Mouse (Mus musculus): ENCODE data around the gene Rbms3.

Rbms3 gene

GRCm38 (mm10) chr9:116834949-116835348 lies 794.8 kb downstream of the Rbms3 start:
- no peak for DNase-seq (ENCODE audit: low spot score)

- DNase-seq (ENCODE audit: low spot score): no peak
These were observed 796.0 kb downstream of the Rbms3 start for GRCm38 (mm10) chr9:116833677-116834076.

- no peak for DNase-seq (ENCODE audit: low spot score)
These were observed 796.9 kb downstream of the Rbms3 start for GRCm38 (mm10) chr9:116832822-116833221.

DNA sequence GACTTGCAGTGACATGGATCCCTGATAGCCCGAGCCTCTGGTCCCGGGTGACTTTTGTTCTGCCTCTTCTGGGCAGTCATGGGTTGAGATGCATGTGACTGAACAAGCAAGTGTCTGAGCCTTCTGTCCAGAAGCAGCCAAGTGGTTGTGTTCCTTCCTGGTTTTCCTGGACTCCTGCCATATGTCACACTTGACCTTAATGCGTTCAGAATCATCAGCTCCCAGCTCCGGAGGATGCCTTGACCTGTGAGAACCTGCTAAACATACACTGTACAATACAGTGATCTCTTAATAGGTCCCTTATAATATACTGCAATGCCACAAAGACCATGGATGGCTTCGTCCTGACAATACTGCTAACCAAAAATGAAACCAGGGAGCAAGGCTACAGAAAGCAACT lies 798.3 kb downstream of the Rbms3 start:
- DNase-seq (ENCODE audit: low spot score): no peak

GRCm38 (mm10) chr9:116829929-116830328 lies 799.8 kb downstream of the Rbms3 start:
- no peak for DNase-seq (ENCODE audit: low spot score)

DNA sequence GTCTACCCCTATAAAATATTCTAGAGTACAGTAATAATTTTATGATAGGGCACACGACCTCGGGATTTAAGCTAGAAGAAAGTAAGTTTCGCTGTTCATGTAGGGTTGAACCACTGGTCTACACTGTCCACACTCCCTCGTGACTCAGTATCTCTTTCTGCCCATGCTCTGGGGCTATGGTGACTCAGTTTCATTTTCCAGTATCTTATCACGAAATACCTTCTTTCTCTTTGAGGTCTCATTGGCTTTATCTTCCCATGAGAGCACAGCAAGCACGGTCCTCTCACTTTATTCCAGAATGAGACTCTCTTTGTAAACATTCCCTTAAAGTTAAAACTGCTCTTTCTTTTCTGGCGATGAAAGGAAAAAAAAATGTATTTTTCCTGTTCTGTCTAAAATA lies 808.1 kb downstream of the Rbms3 start:
- no peak for DNase-seq (ENCODE audit: low spot score)

GRCm38 (mm10) chr9:116817196-116817595 lies 812.5 kb downstream of the Rbms3 start:
- no peak for DNase-seq (ENCODE audit: low spot score)

DNA sequence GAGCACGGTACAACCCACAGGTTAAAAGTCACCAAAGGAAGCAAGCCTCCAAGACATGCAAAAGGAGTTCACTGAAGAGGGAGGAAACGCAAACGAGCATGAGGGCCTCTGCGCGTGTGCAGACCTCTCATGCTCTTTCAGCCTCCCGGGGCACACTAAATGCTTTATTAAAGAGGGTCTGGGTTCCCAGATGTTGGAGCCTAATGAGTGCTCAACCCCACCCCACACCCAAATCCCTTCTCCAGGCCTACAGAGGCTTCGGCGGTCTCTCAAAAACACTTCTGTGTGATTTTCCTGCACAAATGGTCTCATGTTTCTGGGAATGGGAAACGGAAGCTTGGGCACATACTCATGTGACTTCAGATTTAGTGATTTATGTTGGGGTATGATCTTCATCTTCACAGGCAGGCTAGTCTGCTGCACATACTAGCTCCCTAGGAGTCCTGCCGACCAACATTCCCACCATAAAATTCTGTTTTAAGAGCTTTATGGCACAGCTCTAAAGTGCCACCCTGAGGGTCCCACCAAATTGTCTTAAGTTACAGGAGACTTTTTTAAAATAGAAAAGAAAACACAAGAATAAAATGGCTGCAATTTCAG lies 815.1 kb downstream of the Rbms3 start:
- DNase-seq (ENCODE audit: low spot score): no peak

DNA sequence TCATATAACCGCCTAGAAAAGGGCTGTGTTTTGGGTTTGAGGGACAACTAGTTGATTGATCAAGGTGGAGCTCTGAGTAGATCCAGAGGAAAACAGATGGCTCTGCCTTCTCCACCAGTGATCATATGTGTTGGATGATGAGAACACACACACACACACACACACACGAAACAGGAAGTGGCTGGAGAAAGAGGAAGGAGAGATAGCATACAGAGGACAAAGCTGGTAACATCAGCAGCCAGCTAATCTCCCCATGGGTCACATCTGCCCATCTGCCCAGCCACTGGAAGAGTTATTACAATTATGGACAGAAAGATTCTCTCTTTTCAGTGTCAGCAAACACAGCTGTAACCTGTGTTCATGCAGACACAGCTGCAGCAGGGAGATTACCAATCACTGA lies 816.3 kb downstream of the Rbms3 start:
- no peak for DNase-seq (ENCODE audit: low spot score)

DNA sequence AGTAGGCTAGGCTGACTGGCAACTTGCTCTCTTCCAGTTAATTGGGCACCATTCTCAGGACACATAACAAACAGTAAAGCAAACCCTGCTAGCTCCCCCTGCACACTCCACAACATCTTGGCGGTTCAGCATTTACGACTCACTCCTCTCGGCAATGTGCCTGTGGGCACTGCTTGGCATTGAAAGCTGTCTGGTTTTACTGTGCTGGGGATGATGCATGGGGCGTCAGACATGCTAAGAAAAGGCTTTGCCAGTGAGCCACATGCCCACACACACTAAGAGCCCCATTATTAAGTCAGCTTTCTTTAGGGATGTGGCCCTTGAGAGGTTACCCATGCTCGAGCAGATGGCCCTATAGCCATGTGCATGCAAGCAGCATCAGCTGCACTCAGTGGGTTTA lies 820.5 kb downstream of the Rbms3 start:
- DNase-seq (ENCODE audit: low spot score): no peak

DNA sequence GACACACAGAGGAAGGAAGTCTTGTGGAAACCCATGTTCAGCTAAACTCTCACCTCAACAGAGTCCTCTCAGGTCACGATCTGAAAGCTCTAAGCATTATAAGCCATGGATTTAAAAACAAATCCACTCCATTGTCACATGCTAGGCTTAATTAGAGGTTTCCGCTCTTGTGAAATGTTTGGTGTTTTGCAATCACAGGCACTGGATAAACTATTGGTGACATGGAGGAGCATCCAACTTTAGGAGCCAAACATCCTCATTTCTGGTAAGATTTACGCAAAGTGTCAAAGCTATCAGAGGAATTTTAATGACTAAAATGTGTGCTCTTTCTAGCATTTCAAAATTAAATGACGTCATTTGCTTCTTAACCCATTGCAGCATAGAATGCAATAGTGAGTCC lies 821.3 kb downstream of the Rbms3 start:
- DNase-seq (ENCODE audit: low spot score): peak; percentile 70

DNA sequence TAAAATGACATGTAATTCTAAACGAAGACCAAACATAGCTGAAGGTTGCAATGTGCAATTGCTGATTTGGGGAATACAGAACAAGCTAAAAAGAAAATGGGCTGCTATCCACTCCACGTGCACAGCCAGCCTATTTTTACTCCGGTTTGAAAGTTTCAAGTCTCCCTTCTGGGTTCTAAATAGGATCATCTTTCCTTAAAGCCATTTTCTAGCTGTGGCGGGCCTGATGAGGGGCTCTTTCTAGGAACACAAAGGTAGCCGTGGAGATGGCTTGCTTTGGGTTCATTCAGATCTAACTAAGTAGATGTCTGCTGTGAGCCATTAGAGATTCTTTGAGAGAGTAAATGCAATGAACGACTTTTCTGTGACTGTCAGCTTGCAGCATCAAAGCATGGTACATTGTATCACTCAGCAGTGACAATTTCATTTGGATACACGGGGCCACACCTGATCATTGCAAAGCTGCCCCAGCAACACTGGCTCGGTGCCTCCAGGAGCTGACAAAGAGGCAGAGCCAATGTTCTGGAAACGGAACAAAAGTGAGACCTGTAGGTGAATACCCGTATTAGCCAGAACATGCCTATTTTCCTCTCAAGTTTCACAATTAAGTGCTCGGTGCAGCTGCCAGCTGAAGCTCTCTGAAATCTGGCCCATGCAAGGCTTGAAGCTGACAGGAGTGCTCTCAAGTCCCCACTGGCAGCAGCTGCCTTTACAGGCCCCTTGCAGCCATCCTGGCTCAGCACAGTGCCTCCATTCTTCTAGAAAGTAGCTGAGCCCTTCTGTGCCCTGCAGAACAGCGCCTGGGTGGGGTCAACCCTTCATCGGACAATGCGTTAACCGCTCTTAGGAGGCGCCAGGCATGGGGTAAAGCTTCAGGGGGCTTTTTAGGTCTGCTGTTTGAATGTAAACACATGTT lies 822.3 kb downstream of the Rbms3 start:
- DNase-seq (ENCODE audit: low spot score): peak; percentile 56

GRCm38 (mm10) chr9:116803292-116803731 lies 826.4 kb downstream of the Rbms3 start:
- DNase-seq (ENCODE audit: low spot score): no peak

GRCm38 (mm10) chr9:116802602-116803001 lies 827.1 kb downstream of the Rbms3 start:
- DNase-seq (ENCODE audit: low spot score): no peak

GRCm38 (mm10) chr9:116795240-116795955 lies 834.3 kb downstream of the Rbms3 start:
- DNase-seq (ENCODE audit: low spot score): no peak

GRCm38 (mm10) chr9:116791850-116792249 lies 837.9 kb downstream of the Rbms3 start:
- no peak for DNase-seq (ENCODE audit: low spot score)

DNA sequence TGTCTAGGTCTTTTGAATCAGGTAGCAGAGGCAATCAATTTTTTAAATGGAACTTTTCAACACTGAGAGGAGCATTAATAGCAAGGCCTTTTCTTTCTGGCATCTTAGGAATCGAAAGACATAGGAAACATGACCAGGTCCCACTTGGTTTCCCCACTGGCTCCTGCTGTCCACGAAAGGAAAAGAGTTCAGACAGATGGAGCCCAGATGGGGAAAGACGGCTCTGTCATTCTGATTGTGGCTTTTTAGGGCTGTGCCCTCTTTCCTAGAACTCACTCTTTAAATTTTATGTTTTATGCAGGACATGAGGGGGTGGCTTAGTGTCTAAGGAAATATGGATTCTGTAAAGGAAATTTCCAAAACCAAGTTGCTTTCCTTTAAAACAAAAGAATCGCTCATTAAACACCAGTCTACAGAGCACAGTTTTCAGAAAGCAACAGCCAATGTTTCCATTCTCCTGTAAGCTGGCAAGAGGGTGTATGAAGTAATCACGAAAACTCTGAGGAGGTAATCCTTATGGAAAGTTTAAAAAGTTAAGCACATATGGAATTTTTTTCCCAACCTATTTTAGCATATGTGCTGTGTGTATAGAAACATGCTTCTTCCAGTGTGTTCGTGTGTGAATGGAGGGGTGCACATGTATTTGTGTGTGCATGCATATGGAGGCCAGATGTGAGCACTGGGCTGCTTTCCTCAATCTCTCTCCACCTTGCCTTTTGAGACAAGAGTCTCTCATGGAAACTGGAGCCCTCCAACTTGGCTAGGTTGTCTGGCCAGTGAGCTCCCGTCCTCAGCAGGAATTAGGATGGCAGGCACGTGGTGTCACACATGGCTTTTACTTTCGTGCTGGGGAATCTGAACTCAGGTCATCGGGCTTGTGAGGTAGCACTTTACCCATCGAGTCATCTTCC lies 843.3 kb downstream of the Rbms3 start:
- DNase-seq (ENCODE audit: low spot score): no peak

GRCm38 (mm10) chr9:116771820-116772219 lies 857.9 kb downstream of the Rbms3 start:
- peak; percentile 26 for DNase-seq (ENCODE audit: low spot score)

DNA sequence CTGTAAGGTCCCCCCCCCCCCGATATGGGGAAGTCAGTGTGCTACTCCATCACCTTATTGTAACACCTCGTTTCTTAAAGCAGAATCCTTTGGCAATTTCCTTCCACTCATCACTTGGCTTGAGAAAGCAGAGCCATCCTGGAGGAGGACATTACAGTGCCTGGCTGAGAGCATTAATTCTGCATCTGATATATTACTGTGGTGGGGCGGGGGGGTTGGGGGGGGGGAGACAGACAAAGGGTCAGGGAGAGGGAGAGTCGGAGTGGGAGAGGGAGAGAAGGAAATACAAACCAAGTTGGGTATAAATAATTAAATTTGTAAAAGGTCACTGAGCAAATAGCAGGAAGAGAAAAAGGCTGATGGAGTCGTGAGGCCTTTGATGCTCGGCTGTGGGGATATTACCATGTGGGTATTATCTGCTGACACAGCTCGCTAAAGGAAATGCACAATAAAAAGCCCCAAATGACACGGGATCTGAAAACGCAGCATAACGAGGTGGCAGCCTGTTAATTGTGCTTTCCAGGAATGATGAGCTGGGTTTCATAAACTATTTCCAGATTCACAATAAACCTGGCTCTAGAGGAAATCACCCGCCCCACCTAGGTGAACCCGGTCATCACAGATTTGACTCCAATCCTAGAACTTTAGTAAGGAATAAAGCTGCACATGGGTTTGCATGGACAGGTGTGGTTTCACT lies 860.2 kb downstream of the Rbms3 start:
- DNase-seq (ENCODE audit: low spot score): no peak

- peak; percentile 14 for DNase-seq (ENCODE audit: low spot score)
These were observed 867.2 kb downstream of the Rbms3 start for GRCm38 (mm10) chr9:116762395-116763025.
